Mouse (Mus musculus): Measurements from ENCODE around the gene Rgs19.

The Rgs19 gene

DNA sequence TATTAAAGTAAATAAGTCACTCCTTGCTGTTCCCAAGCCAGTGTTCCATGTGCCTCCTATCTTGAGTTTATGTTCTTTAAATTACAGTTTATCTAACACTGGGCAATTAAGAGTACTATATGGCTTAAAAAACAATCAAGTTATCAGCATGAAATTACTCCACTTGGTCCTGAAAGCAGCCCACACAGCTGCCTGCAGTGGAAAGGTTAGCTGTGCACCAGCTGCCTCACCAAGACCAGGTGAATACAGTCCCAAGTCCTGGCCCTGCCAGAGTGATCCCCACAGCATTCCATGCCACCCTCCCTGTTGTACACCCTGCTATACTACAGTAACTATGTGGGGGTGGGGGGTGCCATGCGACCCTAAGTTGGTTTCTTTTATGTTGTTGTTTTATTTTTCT lies 40.3 kb downstream of the Rgs19 start:
- DNase-seq (ENCODE audit: low read depth, low spot score): no peak

DNA sequence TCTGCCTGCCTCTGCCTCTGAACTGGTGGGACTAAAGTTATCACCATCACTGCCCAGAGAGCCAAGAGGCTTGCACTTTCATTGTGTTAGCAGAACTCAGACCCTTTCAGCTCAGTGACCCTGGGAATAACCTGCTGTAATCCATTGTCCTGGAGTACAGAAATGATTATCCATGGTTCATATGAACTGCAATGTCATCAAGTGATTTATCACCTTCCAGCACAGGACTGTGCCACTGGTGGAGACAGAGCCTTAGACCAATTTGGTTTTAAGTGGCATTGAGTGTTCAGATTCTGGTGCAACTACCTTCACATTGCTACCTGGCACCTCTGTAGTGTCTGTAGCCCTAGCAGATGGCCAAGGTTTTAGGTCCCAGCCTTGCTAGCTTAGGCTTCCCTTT lies 40.7 kb downstream of the Rgs19 start:
- DNase-seq (ENCODE audit: low read depth, low spot score): no peak

GRCm38 (mm10) chr2:181648926-181649325 lies 44.9 kb downstream of the Rgs19 start:
- no peak for DNase-seq (ENCODE audit: low read depth, low spot score)

DNA sequence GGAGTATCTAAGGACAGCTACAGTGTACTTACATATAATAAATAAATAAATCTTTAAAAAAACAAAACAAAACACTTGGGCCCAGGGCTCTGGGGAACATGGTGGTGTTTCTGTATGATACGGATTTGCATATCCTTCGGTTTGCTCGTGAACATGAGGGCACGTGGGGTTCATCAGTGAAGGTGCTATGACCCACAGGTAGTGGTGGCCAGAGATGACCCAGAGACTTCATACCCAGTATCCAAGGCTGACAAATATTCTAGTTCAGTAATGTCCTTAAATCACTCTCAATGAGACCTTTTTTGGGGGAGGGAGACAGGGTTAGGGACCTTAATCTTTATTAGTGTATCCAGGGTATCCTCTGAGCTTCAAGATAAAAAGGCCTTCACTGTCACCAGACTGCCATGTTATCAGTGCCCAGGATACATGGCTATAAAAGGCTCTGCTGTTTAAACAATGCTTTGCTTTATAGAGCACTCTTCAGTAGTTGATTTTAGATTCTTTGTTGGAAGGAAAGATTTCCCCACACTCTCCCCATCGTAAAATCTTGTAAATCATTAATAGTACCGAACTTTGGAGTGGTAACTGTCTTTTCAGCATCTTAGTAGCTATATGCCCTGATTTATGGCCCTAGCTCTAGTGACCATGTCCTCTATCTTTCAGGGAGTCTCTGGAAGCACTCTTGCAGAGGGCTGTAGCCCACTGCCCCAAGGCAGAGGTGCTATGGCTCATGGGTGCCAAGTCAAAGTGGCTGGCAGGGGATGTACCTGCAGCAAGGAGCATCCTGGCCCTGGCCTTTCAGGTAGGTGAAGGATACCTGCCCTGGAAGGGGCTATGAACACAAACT lies 46.9 kb downstream of the Rgs19 start:
- DNase-seq (ENCODE audit: low read depth, low spot score): no peak

DNA sequence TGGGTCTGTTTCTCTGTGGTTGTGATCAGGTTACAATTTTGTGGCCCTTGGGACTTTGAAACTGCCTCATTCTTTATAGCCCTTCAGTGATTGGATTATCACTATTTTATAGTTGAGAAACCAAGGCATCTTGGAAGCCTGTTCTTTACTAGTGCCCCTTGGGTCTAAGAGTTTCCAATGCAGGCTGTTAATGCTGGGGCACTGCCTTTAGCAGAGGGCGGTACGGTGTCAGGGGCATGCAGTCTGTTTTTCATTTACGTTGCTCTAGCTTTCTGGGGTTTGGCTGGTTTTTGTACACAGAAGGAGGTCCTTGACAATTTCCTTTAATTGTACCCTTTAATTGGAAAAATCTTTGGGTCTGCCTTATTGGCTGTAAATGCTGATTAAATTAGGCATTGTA lies 48.1 kb downstream of the Rgs19 start:
- DNase-seq (ENCODE audit: low read depth, low spot score): no peak

GRCm38 (mm10) chr2:181644361-181644760 lies 49.4 kb downstream of the Rgs19 start:
- DNase-seq (ENCODE audit: low read depth, low spot score): no peak

Measured in brain, embryonic 18.5 days (tissue).